In the genomic region with DNA sequence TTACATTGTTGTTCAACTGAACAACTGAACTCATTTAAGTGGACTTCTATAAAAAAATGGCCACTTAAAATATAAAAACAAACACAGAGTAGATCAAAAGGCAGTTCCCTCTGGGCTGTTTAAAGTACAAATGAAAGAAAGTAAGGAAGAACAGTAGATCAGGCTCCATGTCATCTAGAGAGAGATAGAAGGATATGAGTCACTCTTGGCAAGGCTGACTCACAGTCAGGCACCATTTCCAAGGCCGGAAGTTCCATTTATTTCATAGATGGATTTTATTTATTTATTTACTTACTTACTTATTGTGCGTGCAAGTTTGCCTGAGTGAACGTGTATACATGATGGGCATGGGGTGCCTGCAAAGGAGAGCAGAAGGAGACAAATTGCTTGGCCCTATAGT, we compare ENCODE assay signal across 21 mouse cellular contexts.
A peak's percentile ranks its signal among the peaks of the same experiment; 100 is the strongest.
DNase-seq lines count a peak whose midpoint lies in the region; ATAC-seq and TF ChIP-seq lines count a peak whose summit lies in the region.
"Had no signal": no experiment of that assay in that cellular context is flagged by ENCODE, and none has a peak within 500 bp of the region (broad histone marks: within the 10 kb centered on the region; RNA-seq: fewer than 3 reads in every experiment).

No protein-coding gene starts in this region.

- H3K4me2 ChIP-seq in kidney, embryonic 16.5 days (replicated peaks; ENCODE audit: low read depth, low read length): no peak overlapping the region
- H3K4me2 ChIP-seq: forebrain, embryonic 12.5 days; heart, embryonic 13.5 days; hindbrain, embryonic 15.5 days; intestine, embryonic 15.5 days; limb, embryonic 15.5 days; midbrain, embryonic 12.5 days; neural tube, embryonic 12.5 days had no signal

- no peak overlapping the region for H3K4me3 ChIP-seq in kidney, embryonic 16.5 days (ENCODE audit: low read length)
- H3K4me3 ChIP-seq in C2C12 (ENCODE audit: insufficient read depth, poor library complexity, severe bottlenecking): no peak overlapping the region
- H3K4me3 ChIP-seq: forebrain, embryonic 12.5 days; heart, embryonic 13.5 days; hindbrain, embryonic 15.5 days; intestine, embryonic 15.5 days; limb, embryonic 15.5 days; midbrain, embryonic 12.5 days; neural tube, embryonic 12.5 days had no signal

- no peaks in the 10 kb centered on the region for H3K36me3 ChIP-seq in kidney, embryonic 16.5 days (ENCODE audit: insufficient read depth, low read length)
- no peaks in the 10 kb centered on the region for H3K36me3 ChIP-seq in C2C12 (ENCODE audit: control insufficient read depth, insufficient read depth)
- H3K36me3 ChIP-seq: forebrain, embryonic 12.5 days; heart, embryonic 13.5 days; hindbrain, embryonic 15.5 days; intestine, embryonic 15.5 days; limb, embryonic 15.5 days; midbrain, embryonic 12.5 days; neural tube, embryonic 12.5 days had no signal

- no peak overlapping the region for H3ac ChIP-seq in C2C12 (ENCODE audit: control insufficient read depth, insufficient read length, low read depth)

- no peak overlapping the region for H3K9ac ChIP-seq in kidney, embryonic 16.5 days (replicated peaks; ENCODE audit: low read length)
- H3K9ac ChIP-seq: forebrain, embryonic 12.5 days; heart, embryonic 13.5 days; hindbrain, embryonic 15.5 days; intestine, embryonic 15.5 days; limb, embryonic 15.5 days; midbrain, embryonic 12.5 days; neural tube, embryonic 12.5 days had no signal

- TF ChIP-seq CTCF in C2C12 (IDR thresholded peaks at IDR 0.05; ENCODE audit: control insufficient read depth, insufficient read depth, insufficient read length): no peak

- DNase-seq in kidney, postnatal 10 days: no peak
- peak; percentile 78 for DNase-seq in 3T3-L1 (ENCODE audit: low read depth, low spot score)
- peak; percentile 22 to 23 for DNase-seq in adrenal gland, postnatal 36 days
- DNase-seq in yolk sac, embryonic 10.5 days (ENCODE audit: low spot score): no peak
- DNase-seq in right cerebral cortex, postnatal 14 days: no peak
- DNase-seq: cerebellum, adult 2 months; gastrocnemius, postnatal 10 days; heart, adult 11 months; heart, postnatal 36 days; kidney, postnatal 14 days; thymus, postnatal 14 days had no signal

- ATAC-seq in kidney, embryonic 16.5 days (ENCODE audit: low FRiP score, low TSS enrichment): peak; percentile 35; the same call in 1 of the 2 replicates
- ATAC-seq: intestine, embryonic 15.5 days had no signal

- H3K9me3 ChIP-seq in kidney, embryonic 16.5 days (ENCODE audit: low read length): no peaks in the 10 kb centered on the region
- H3K9me3 ChIP-seq: forebrain, embryonic 12.5 days; heart, embryonic 13.5 days; hindbrain, embryonic 15.5 days; intestine, embryonic 15.5 days; limb, embryonic 15.5 days; midbrain, embryonic 12.5 days; neural tube, embryonic 12.5 days had no signal

- H3K4me1 ChIP-seq in kidney, embryonic 16.5 days (ENCODE audit: insufficient read depth, low read length): peaks cover 9% of the 10 kb centered on the region
- H3K4me1 ChIP-seq: forebrain, embryonic 12.5 days; heart, embryonic 13.5 days; hindbrain, embryonic 15.5 days; intestine, embryonic 15.5 days; limb, embryonic 15.5 days; midbrain, embryonic 12.5 days; neural tube, embryonic 12.5 days had no signal

- 64% methylated on average over 3 of the region's 3 CpGs for WGBS in kidney, embryonic 16.5 days

- no peaks in the 10 kb centered on the region for H3K79me3 ChIP-seq in C2C12 (ENCODE audit: low read depth)

- H3K27me3 ChIP-seq in kidney, embryonic 16.5 days (ENCODE audit: insufficient read depth, low read length): no peaks in the 10 kb centered on the region
- H3K27me3 ChIP-seq in C2C12 (ENCODE audit: control insufficient read depth, insufficient read depth, insufficient read length): no peaks in the 10 kb centered on the region
- H3K27me3 ChIP-seq: CH12.LX; forebrain, embryonic 12.5 days; heart, embryonic 13.5 days; hindbrain, embryonic 15.5 days; intestine, embryonic 15.5 days; limb, embryonic 15.5 days; midbrain, embryonic 12.5 days; neural tube, embryonic 12.5 days had no signal

- H3K79me2 ChIP-seq in C2C12 (ENCODE audit: control insufficient read depth, insufficient read depth): no peaks in the 10 kb centered on the region

- H3K27ac ChIP-seq in kidney, embryonic 16.5 days (ENCODE audit: low read length): no peak overlapping the region
- H3K27ac ChIP-seq: forebrain, embryonic 12.5 days; heart, embryonic 13.5 days; hindbrain, embryonic 15.5 days; intestine, embryonic 15.5 days; limb, embryonic 15.5 days; midbrain, embryonic 12.5 days; neural tube, embryonic 12.5 days had no signal

TF ChIP-seq in C2C12, 6 proteins besides CTCF, POLR2A, EP300 and RAD21:
- peak; percentile 76 for TF ChIP-seq FOSL1 (IDR thresholded peaks at IDR 0.05; ENCODE audit: insufficient read depth, low read length, poor library complexity, severe bottlenecking)
- no peak for TF ChIP-seq CEBPB (IDR thresholded peaks at IDR 0.05; ENCODE audit: low read depth)
TF ChIP-seq in C2C12: peak in this region for 1.

Comparison
In these comparisons a context has a peak if more than half of its experiments do, and no peak if none do; other contexts are left out.
1. DNase-seq: peak in 3T3-L1 (single experiment) and adrenal gland, postnatal 36 days (2 of 2); none in kidney, postnatal 10 days (single experiment), yolk sac, embryonic 10.5 days (single experiment) and right cerebral cortex, postnatal 14 days (single experiment).